Mouse (Mus musculus) gonadal fat pad, adult 2 months (tissue): ENCODE measurements around the gene H2-Ob. TPM values are rescaled to one million over a fixed set of nuclear protein-coding genes. Genes with fewer than 3 reads are reported as not detected.

Experiments
- DNase-seq: peaks from one replicate; pipeline ENCODE4 v3.0.0-alpha.2; 2012; ENCODE audit warnings: low read depth
- polyA plus RNA-seq: library from polyadenylated mRNA; depleted of rRNA; stranded (reverse); fragments of >200 nt; gene quantifications from 2 replicates; pipeline ENCODE4 v1.2.3, GENCODE M21; 2012; rRNA removed

H2-Ob gene
- polyA plus RNA-seq, result 2.6 and 3.5 TPM in 2 replicates

DNA sequence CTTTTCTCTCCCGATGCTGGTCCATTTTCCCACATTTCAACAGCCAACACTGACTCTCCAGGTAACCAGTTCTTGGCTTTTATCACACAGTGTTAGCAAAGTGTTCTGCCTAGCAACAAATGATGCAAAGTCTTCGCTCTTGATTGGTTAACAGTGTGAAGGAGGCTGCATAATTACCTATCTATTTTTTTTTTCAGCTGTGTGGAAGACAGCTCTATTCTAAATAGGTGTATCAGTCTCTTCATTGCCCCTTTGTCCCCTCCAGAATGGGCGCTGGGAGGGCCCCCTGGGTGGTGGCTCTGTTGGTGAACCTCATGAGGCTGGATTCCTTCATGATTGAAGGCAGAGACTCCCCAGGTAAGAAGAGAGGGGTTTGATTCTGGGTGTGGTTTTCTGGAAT is at the start of gene H2-Ob:
Gene H2-Ob (plus strand): TSS at position 198 of the 400 bp plus-strand sequence.
- no peak for DNase-seq

DNA sequence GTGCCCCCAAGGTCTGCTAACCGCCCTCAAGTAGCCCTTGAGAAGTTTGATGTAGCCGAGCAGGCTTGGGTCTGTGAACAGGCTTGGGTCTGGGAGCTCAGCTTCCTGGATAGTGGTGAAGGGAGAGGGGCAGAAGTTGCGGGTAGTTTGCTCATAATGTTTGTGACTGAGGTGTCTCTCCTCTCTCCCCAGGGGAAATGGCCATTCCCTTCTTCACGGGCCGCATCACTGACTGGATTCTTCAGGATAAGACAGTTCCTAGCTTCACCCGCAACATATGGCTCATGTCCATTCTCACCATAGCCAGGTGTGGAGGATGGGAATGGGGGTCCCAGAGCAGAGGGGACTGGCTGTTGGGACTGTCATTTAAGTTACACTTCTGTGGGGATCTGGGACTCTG is 49.7 kb upstream of the H2-Ob start:
- DNase-seq, result no peak

DNA sequence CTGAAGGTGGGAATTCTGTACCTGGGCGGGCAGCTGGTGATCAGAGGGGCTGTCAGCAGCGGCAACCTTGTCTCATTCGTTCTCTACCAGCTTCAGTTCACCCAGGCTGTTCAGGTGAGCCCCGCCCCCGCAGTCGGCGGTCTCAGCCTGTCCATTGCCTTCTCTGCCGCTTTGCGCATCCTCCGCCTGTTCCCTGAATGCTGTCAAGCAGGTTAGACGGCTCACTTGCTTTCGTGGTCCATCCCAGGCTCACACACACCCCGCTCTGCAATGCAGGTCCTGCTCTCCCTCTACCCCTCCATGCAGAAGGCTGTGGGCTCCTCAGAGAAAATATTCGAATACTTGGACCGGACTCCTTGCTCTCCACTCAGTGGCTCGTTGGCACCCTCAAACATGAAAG is 45.9 kb upstream of the H2-Ob start:
- no peak for DNase-seq

DNA sequence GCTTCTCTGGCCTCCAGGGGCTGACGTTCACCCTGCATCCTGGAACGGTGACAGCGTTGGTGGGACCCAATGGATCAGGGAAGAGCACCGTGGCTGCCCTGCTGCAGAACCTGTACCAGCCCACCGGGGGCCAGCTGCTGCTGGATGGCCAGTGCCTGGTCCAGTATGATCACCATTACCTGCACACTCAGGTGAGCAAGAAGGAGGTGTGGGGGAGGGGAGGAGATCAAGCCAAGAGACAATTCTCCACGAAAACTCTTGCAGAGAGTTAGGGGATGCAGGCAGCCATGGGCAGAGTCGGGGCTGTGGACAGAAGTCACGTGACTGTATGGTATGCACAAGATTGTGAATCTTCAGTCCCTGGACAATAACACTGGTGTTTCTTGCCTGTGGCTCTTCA is 45.2 kb upstream of the H2-Ob start:
- no peak for DNase-seq

DNA sequence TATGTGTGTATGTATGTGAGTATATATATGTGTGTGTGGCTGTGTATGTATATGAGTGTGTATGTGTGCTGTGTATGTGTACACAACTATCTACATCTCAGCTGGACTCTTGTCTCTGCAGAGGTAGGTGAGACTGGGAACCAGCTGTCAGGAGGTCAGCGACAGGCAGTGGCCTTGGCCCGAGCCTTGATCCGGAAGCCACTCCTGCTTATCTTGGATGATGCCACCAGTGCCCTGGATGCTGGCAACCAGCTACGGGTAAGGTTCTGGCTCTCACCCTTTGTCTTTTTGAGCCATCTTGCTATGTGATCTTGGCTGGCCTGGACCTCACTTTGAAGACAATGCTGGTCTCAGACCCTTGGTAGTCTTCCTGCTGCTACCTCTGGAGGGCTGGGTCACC is 44.0 kb upstream of the H2-Ob start:
- DNase-seq, result no peak

- no peak for DNase-seq
Observed at GRCm38 (mm10) chr17:34196491-34196890, 42.2 kb upstream of the H2-Ob start.

DNA sequence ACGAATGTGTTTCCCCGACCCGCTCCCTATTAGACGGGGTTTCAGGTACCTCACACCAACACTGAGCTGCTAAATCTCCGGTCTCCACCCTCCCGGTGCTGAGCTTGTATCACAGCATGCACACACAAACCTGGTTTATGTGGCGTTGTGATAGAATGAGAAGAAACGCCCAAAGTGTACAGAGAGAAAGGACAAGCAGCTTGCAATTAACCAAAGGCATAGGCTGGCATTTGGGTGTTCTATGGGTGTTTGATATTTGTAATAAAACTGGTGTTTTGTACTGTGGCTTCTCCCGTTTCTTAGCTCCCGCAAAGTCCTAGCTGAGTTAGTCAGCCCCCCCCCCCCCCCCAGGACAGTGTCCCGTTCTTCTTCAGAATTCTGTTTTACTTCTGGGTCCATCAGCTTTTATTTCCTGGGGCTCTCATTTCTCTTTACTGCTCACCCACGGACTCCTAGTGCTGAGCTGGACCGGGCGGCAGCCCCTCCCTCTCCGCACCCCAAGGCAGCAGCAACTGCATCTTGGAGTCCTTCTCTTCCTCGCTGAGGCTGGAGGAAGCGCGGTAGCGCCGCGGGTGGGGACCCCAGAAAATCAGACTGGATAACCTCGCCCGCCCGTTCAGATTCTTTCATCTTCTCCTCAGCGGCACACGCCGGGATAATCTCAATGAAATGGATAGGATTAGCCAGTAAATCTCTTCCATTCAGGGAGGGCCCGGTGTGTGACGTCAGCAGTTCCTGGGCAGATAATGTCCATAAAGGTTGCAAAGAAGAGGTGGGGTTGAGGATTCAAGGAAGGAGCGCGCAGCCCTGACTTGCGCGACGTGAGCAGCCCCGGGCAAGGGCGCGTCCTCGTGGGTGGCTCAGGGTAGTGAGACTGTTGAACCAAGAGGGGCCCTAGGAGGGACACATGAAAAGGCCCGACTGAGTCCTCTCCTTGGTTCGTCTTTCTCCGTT is 41.5 kb upstream of the H2-Ob start, which contains the start of gene Psmb8:
Gene Psmb8 (plus strand): TSS at position 781 of the 954 bp plus-strand sequence.
- no peak for DNase-seq

DNA sequence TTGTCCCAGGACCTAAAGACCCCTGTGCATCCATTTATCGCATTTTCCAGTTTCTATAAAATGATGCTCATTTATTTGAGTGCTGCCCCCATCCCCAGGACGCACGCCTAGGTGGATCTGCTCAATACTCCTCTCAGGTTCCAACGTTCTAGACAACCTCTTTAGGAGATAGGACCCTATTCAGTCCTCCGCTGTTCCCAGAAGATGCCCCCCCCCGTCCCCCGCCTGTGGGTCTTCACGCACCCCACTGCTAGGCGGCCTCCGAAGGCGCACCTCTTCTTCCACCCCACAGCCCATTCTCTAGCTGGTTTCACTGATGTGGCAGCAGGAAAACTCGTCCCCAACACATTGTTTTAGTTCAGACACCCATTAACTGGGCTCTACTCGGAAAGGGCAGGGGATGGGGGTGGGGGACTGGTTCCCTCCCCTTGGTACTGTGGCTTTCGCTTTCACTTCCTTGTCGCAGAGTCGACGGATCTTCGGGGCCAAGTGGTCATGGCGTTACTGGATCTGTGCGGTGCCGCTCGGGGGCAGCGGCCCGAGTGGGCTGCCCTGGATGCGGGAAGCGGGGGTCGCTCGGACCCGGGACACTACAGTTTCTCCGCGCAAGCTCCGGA is 40.7 kb upstream of the H2-Ob start:
- DNase-seq, result no peak

DNA sequence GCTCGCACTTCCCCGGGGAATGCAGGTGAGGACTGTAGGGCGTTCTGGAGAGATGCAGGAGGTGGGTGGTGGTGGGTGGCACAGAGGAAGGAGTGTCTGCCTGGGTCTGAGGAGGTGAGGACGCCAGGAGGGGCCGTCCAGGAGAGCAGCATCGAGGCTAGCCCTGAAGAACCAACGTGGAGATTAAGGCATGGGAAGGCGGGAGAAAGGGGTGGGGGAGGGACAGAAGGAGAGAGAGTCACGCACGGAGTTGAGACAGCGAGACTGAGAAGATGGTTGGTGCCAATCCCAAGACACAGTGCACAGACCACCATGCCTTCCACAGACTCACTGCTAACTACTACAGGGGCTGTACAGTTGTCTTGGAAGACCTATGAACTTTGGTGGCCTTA is 40.2 kb upstream of the H2-Ob start:
- no peak for DNase-seq

GRCm38 (mm10) chr17:34199050-34199619 is 39.6 kb upstream of the H2-Ob start:
- DNase-seq, result no peak

DNA sequence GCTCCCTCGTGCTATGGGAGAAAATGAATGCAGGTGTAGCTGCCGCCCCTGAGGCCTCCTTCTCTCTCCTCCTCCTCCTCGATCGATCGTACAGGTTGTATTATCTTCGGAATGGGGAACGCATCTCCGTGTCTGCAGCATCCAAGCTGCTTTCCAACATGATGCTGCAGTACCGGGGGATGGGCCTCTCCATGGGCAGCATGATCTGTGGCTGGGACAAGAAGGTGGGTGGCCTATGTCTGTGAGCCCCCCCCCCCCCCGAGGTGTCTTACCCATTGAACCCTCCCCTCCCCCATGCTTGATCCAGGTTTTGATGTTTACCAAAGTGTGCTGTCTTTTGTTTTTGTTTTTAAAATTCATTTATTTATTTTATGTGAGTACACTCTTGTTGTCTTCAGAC is 38.7 kb upstream of the H2-Ob start:
- no peak for DNase-seq

DNA sequence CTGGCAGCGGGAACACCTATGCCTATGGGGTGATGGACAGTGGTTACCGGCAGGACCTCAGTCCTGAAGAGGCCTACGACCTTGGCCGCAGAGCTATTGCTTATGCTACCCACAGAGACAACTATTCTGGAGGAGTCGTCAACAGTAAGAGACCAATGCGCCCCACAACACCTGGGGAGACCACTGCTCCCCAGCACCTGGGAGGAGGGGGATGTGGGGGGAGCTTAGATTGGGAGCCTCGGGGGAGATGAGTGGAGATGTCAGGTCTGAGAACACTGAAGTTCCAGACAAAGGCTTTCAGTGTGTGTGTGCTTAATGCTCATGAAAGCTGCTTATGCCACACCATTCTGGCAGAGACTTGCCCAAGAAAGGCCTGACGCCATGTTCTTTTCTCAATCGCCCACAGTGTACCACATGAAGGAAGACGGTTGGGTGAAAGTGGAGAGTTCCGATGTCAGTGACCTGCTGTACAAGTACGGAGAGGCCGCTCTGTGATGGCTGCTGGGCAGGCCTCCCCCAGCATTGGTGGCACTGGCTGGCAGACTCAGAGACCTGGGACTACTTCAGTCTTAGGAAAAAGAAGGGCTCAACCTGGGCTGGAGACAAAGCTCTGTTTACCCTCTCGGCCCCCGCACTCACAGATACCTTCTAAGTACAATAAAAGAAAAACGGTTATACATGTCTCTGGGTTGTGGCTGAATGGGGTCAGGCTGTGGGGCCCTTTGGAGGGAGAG is 37.8 kb upstream of the H2-Ob start:
- no peak for DNase-seq

DNA sequence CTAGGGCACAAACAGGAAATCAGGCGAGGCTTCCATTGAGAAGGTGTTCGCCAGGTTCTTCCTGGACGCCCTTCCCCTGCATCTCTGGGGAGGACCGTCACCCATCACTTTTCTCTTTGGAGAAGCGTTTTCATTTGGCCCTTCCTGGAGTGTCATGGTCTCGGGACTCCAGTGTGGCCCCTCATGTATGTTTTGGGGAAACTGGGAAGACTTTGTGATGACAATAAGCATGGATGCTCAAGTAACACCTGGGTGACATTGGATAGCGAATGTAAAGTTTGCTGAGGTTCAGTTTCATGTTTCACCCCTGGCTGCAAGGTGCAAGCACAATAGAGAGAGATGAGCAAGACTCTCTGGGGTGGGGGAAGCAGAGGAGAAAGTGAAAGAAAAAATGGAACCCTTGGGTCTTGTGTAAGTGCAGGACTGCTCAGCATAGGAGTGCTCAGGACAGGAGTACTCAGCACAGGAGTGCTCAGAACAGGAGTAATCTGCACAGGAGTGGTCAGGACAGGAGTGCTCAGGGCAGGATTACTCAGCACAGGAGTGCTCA is 37.1 kb upstream of the H2-Ob start:
- no peak for DNase-seq

- no peak for DNase-seq
Observed at GRCm38 (mm10) chr17:34202760-34203442, 35.8 kb upstream of the H2-Ob start.

DNA sequence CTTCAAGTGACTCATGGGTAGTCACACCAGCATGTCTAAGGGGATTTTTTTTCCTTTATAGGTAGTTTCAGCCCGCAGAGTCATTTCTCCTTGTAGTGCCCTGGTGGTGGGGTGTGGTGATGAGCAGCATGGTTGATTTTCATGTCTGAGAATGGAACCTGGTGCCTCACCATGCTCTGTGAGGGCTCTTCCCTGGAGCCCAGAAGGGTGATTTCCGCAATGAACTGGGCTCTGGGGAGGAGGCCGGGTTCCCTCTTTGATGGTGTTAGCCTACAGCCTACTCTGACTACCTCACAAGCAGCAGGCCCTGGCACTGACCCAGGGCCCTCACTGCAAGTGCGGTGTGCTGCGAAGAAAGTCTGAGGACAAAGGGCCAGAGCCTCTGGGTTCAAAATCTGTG is 35.3 kb upstream of the H2-Ob start, which contains the start of gene Tap2:
Gene Tap2 (plus strand): TSS at position 84 of the 400 bp plus-strand sequence.
- DNase-seq, result no peak

- no peak for DNase-seq
Observed at GRCm38 (mm10) chr17:34204303-34205010, 34.2 kb upstream of the H2-Ob start.

DNA sequence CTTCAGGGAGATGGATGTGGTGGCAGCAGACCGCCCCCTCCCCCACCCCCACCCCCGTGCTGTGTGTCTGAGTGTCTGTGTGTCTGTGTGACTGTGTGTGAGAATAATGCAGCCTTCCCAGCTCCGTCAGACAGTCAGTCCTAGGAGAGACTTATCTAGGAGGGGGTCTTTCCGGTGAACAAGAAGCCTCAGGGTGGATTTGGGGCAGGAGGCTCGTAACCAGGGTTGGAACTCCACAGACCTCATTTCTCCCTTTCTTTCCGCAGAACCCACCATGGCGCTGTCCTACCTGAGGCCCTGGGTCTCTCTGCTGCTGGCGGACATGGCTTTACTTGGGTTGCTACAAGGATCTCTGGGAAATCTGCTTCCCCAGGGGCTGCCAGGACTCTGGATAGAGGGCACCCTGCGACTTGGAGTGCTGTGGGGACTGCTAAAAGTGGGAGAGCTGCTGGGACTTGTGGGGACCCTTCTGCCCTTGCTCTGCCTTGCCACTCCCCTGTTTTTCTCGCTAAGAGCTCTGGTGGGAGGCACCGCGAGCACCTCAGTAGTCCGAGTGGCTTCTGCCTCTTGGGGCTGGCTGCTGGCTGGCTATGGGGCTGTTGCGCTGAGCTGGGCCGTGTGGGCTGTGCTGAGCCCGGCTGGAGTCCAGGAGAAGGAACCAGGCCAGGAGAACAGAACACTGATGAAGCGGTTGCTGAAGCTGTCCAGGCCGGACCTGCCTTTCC is 33.5 kb upstream of the H2-Ob start:
- DNase-seq, result no peak

DNA sequence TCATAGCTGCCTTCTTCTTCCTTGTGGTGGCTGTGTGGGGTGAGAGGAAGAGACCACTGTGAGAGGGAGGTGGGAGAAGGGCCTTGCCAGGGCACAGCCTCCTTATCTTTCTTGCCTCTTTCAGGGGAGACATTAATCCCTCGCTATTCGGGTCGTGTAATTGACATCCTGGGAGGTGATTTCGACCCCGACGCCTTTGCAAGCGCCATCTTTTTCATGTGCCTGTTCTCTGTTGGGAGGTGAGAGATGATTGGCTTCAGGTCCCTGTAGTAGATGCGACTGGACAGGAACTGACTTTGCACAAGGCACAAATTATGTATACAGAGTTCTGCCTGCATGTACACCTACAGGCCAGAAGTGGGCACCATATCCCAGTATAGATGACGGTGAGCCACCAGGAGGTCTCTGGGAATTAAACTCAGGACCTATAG is 32.9 kb upstream of the H2-Ob start:
- DNase-seq, result no peak

DNA sequence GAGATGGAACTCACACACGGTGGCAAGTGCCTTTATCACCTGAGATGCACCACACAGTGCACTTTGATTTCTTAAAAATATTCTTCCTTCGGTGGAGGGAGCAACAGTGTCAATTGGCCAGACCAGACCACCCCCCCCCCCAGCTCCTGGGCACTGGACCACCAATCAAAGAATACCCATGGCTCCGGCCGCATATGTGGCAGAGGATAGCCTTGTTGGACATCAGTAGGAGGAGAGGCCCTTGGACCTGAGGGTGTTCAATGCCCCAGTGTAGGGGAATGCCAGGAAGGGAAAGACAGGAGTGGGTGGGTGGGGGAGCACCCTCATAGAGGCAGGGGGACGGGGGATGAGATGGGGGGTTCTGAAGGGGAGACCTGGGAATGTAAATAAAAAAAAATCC is 32.0 kb upstream of the H2-Ob start:
- no peak for DNase-seq

- DNase-seq, result no peak
Observed at GRCm38 (mm10) chr17:34207456-34207855, 31.2 kb upstream of the H2-Ob start.
